Mouse (Mus musculus): ENCODE results near the gene Tmtc2. TPM values are rescaled to one million over a fixed set of nuclear protein-coding genes. Genes with fewer than 3 reads are reported as not detected.

Gene Tmtc2
- total and polyA plus RNA-seq, 3 experiments: not detected

DNA sequence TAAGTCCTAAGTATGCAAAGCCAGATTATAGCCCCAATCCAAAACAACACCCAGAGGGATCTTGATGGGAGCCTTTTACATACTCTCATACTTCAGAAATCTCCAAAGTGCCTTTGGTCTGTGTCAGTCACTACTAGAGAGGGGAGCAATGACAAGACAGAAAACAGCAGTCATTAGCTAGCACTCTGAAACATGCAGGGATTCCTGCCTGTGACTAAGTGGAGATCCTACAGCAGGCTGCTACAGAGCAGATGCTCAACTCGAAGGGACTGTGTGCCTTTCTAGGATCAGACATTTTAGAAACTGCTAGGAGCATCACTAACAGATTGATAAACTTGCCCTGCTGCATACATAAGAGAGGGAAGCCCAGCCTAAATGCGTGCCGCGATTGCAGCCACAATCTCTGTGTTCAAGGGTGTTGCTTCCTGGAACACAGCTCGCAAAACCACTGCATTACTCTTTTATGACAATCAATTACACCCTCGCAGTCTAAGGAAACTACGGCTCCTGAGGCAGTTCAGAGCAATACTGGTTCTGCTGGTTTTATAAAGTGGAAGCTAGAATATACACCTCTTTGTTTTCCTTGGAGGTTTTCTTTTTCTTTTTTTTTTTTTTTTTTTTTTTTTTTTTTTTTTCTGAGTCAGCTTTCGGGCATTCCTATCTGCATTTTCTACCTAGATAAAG, 50.7 kb downstream of the Tmtc2 start:
- H3K4me3 ChIP-seq (replicated peaks in 1 of 3; ENCODE audit: low read depth in 2 of 3, low read length in 2 of 3, poor library complexity in 1 of 3): no peak overlapping the region

DNA sequence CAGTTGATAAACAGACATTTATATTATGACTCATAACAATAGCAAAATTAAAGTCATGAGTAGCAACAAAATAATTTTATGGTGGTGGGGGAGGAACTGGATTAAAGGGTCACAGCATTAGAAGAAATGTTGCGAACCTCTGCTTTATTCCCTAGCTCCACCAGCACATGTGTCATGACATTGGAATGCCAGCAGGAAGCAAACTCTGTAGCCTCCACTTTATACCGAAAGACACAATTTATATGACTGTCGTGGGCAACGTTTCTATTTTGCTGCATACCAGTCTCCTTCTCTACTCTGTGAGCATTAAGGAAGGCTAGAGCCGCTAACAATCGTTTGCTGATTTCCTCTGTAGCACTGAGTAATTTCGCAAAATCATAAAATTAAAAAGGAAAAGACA, 51.8 kb downstream of the Tmtc2 start:
- Histone ChIP-seq H3K9ac (ENCODE audit: insufficient read depth, low read depth) (no peak overlapping the region), H3K36me3 (replicated peaks in 1 of 2; ENCODE audit: control insufficient read depth in 1 of 2, insufficient read depth in 1 of 2, low read length in 1 of 2) (no peaks in the 10 kb centered on the region), H3K4me3 (replicated peaks in 1 of 3; ENCODE audit: low read depth in 2 of 3, low read length in 2 of 3, poor library complexity in 1 of 3) (no peak overlapping the region), H3K9me3 (replicated peaks; ENCODE audit: low read length) (peaks cover 49% of the 10 kb centered on the region), H3K27ac (ENCODE audit: insufficient read depth, low read depth) (no peak overlapping the region), H3K4me2 (ENCODE audit: insufficient read depth, low read depth, poor library complexity, severe bottlenecking) (no peak overlapping the region), H3K27me3 (replicated peaks) (no peaks in the 10 kb centered on the region), H3K79me2 (replicated peaks; ENCODE audit: control insufficient read depth, extremely low read depth, insufficient read depth, poor library complexity, severe bottlenecking) (no peaks in the 10 kb centered on the region), H3K4me1 (ENCODE audit: control insufficient read depth in 1 of 2, insufficient read depth in 2 of 2) (no peaks in the 10 kb centered on the region)
- DNase-seq (ENCODE audit: extremely low read depth): no peak
- dilution Hi-C loops (cut with MboI; ENCODE audit: extremely low pct_ligation_motif_present, extremely low pct_unique_long_range_greater_than_20kb, low sequenced_read_pairs) (no loop called here), in situ Hi-C loops (cut with MboI; ENCODE audit: low pct_ligation_motif_present, low pct_unique_long_range_greater_than_20kb, low sequenced_read_pairs) (no loop called here)
- TF ChIP-seq PAX5 (IDR thresholded peaks at IDR 0.05; ENCODE audit: low read length): no peak
- no peak for TF ChIP-seq JUN (IDR thresholded peaks at IDR 0.05; ENCODE audit: insufficient read depth, low read depth, low read length)
- no peak for TF ChIP-seq MEF2A (IDR thresholded peaks at IDR 0.05; ENCODE audit: borderline replicate concordance, low read depth, low read length)
- TF ChIP-seq MXI1 (IDR thresholded peaks at IDR 0.05; ENCODE audit: low read depth, low read length): no peak
- no peak for TF ChIP-seq POLR2AphosphoS2 (IDR thresholded peaks at IDR 0.05; ENCODE audit: low read depth, low read length)
- TF ChIP-seq POLR2A (IDR thresholded peaks at IDR 0.05; ENCODE audit: low read depth, low read length): no peak
- TF ChIP-seq MYC (IDR thresholded peaks at IDR 0.05; ENCODE audit: low read depth, low read length): no peak
- TF ChIP-seq ZNF384 (IDR thresholded peaks at IDR 0.05; ENCODE audit: low read depth, low read length): no peak
- TF ChIP-seq USF2 (conservative IDR thresholded peaks at IDR 0.05; ENCODE audit: low read depth, low read length): no peak
- TF ChIP-seq TBP (conservative IDR thresholded peaks at IDR 0.05; ENCODE audit: low read depth, low read length): no peak
- TF ChIP-seq RAD21 (IDR thresholded peaks at IDR 0.05; ENCODE audit: low read depth, low read length): no peak
- no peak for TF ChIP-seq CTCF (conservative IDR thresholded peaks at IDR 0.05 in 1 of 2, IDR thresholded peaks at IDR 0.05 in 1 of 2; ENCODE audit: low read depth in 2 of 2, low read length in 2 of 2)
- TF ChIP-seq UBTF (IDR thresholded peaks at IDR 0.05; ENCODE audit: low read depth, low read length): no peak
- TF ChIP-seq CHD1 (IDR thresholded peaks at IDR 0.05; ENCODE audit: low read depth, low read length): no peak
- TF ChIP-seq MAFK (IDR thresholded peaks at IDR 0.05; ENCODE audit: insufficient replicate concordance, low read length): no peak
- TF ChIP-seq ZKSCAN1 (IDR thresholded peaks at IDR 0.05; ENCODE audit: borderline replicate concordance, low read depth, low read length): no peak
- no peak for TF ChIP-seq RCOR1 (conservative IDR thresholded peaks at IDR 0.05; ENCODE audit: low read depth, low read length)
- TF ChIP-seq NRF1 (IDR thresholded peaks at IDR 0.05; ENCODE audit: low read depth, low read length): no peak
- no peak for TF ChIP-seq HCFC1 (IDR thresholded peaks at IDR 0.05; ENCODE audit: low read depth, low read length)

More for the DNA sequence above, 50.7 kb downstream of the Tmtc2 start:
- in situ Hi-C loops (cut with MboI; ENCODE audit: low pct_ligation_motif_present, low pct_unique_long_range_greater_than_20kb, low sequenced_read_pairs) (no loop called here), dilution Hi-C loops (cut with MboI; ENCODE audit: extremely low pct_ligation_motif_present, extremely low pct_unique_long_range_greater_than_20kb, low sequenced_read_pairs) (no loop called here)
- no peak overlapping the region for H3K4me2 ChIP-seq (ENCODE audit: insufficient read depth, low read depth, poor library complexity, severe bottlenecking)
- H3K79me2 ChIP-seq (replicated peaks; ENCODE audit: control insufficient read depth, extremely low read depth, insufficient read depth, poor library complexity, severe bottlenecking): no peaks in the 10 kb centered on the region
- H3K36me3 ChIP-seq (replicated peaks in 1 of 2; ENCODE audit: control insufficient read depth in 1 of 2, insufficient read depth in 1 of 2, low read length in 1 of 2): no peaks in the 10 kb centered on the region
- no peak overlapping the region for H3K27ac ChIP-seq (ENCODE audit: insufficient read depth, low read depth)
- no peaks in the 10 kb centered on the region for H3K4me1 ChIP-seq (ENCODE audit: control insufficient read depth in 1 of 2, insufficient read depth in 2 of 2)
- peaks cover 45% of the 10 kb centered on the region for H3K9me3 ChIP-seq (replicated peaks; ENCODE audit: low read length)
- no peak for TF ChIP-seq MEF2A (IDR thresholded peaks at IDR 0.05; ENCODE audit: borderline replicate concordance, low read depth, low read length)
- TF ChIP-seq PAX5 (IDR thresholded peaks at IDR 0.05; ENCODE audit: low read length): no peak
- TF ChIP-seq NELFE (IDR thresholded peaks at IDR 0.05; ENCODE audit: low read depth, low read length): no peak
- TF ChIP-seq EP300 (IDR thresholded peaks at IDR 0.05; ENCODE audit: low read length): no peak
- TF ChIP-seq GABPA (IDR thresholded peaks at IDR 0.05; ENCODE audit: insufficient replicate concordance, low read depth, low read length): no peak
- no peak for TF ChIP-seq MAX (IDR thresholded peaks at IDR 0.05; ENCODE audit: low read length)
- no peak for TF ChIP-seq USF2 (conservative IDR thresholded peaks at IDR 0.05; ENCODE audit: low read depth, low read length)
- TF ChIP-seq MYC (IDR thresholded peaks at IDR 0.05; ENCODE audit: low read depth, low read length): no peak
- no peak for TF ChIP-seq POLR2A (IDR thresholded peaks at IDR 0.05; ENCODE audit: low read depth, low read length)
- TF ChIP-seq HCFC1 (IDR thresholded peaks at IDR 0.05; ENCODE audit: low read depth, low read length): no peak
- H3K27me3 ChIP-seq (replicated peaks): no peaks in the 10 kb centered on the region
- DNase-seq (ENCODE audit: extremely low read depth): no peak
- no peak overlapping the region for H3K9ac ChIP-seq (ENCODE audit: insufficient read depth, low read depth)

Measured in CH12.LX (cell line).